Mouse (Mus musculus) layer of hippocampus, postnatal 14 days (tissue): ENCODE measurements around the gene Fxyd5. TPM values are rescaled to one million over a fixed set of nuclear protein-coding genes. Genes with fewer than 3 reads are reported as not detected.

ENCODE experiments used
- DNase-seq, 2 experiments: peaks; one replicate each; pipeline ENCODE4 v3.0.0; 2021 to 2022; ENCODE audit warnings: low spot score in 2 of 2, mixed read lengths in 1 of 2
- total RNA-seq, 2 experiments: library from RNA; stranded (reverse); gene quantifications; 2 replicates each; pipeline ENCODE4 v1.2.3; 2021

Gene Fxyd5
- total RNA-seq, 2 experiments from 2014 or later = 32.1 to 32.4 TPM

DNA sequence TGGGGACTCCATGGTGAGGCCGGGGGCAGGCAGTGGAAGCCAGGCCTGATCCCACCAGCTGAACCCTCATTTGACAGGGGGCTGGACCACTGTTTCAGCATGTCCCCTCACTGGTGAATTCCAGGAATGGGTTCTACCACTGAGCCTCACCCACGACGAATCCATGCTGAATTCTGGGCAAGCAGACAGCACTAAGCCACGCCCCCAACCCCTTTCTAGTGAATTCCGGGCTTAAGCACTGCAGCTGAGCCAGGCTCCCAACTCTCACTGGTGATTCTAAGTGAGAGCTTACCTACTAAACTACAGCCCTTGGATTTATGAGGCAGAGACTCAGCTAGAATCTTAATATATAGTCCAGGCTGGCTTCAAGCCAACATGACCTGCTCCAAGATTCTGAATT lies 25.6 kb upstream of the Fxyd5 start:
- peak in 1 of 2 experiments; percentile 40 for DNase-seq

DNA sequence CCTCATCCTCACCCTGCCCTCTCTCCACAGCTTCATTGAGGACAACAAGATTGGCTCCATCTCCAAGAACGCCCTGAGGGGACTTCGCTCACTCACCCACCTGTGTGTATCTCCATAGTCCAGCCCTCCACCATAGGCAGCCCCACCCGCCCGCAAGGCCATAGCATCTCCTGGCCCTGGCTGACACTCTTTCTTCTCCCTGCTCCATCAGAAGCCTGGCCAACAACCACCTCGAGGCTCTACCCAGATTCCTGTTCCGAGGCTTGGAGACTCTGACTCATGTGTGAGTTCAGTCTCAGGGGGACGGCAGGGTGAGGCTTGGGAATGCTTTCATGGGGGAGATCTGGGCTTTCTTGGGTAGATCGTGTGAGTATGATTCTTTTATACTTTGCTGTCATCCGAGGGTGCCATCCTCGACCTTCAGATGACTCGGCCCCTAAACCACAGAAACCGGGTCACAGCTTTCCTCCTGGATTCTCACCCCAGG lies 20.8 kb upstream of the Fxyd5 start:
- DNase-seq = no peak

DNA sequence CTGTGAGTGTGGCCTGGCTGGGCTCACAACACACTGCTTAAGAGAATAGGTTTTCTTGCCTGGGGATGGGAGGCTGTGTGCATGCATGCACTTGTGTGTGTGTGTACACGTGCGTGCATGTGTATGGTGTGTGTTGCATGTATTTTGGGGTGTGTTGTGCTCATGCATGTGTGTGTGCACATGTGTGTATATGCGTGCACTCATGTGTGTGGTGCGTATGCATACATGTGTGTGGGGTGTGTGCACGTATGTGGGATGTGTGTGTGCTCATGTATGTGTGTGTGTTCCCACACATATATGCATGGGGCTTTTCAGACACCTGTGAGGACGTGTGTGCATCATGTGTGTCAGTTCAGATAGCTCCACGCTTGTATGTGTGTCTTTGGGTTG lies 18.3 kb upstream of the Fxyd5 start:
- DNase-seq = no peak

- DNase-seq = no peak
These were observed 17.8 kb upstream of the Fxyd5 start for GRCm38 (mm10) chr7:31059919-31060620.

GRCm38 (mm10) chr7:31059108-31059507 lies 16.8 kb upstream of the Fxyd5 start, which contains the start of gene Lgi4:
TSS of gene Lgi4 (plus strand) at chr7:31059342.
- DNase-seq = peak; percentile 83 to 89

- DNase-seq = no peak
These were observed 15.9 kb upstream of the Fxyd5 start for GRCm38 (mm10) chr7:31058211-31058610.

GRCm38 (mm10) chr7:31057730-31058129 lies 15.4 kb upstream of the Fxyd5 start:
- DNase-seq = no peak

- no peak for DNase-seq
These were observed 14.8 kb upstream of the Fxyd5 start, which contains the start of gene Fxyd1 for GRCm38 (mm10) chr7:31057071-31057470. TSS of gene Fxyd1 (minus strand) at chr7:31057199.

- no peak for DNase-seq
These were observed 14.2 kb upstream of the Fxyd5 start for GRCm38 (mm10) chr7:31056448-31056847.

DNA sequence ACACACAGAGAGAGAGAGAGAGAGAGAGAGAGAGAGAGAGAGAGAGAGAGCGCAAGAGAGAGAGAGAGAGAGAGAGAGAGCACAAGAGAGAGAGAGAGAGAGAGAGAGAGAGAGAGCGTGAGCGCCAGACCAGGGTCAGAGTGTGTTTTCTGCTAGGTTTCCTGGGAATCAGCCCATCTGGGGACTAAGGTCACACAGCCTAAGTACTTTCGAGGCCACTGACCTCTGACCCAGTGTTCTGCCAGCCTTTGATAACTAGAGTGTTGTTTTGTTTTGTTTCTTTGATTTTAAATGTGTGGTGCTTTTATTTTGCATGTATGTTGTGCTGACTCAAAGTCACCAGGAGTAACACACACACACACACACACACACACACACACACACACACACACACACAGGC lies 13.6 kb upstream of the Fxyd5 start:
- no peak for DNase-seq

DNA sequence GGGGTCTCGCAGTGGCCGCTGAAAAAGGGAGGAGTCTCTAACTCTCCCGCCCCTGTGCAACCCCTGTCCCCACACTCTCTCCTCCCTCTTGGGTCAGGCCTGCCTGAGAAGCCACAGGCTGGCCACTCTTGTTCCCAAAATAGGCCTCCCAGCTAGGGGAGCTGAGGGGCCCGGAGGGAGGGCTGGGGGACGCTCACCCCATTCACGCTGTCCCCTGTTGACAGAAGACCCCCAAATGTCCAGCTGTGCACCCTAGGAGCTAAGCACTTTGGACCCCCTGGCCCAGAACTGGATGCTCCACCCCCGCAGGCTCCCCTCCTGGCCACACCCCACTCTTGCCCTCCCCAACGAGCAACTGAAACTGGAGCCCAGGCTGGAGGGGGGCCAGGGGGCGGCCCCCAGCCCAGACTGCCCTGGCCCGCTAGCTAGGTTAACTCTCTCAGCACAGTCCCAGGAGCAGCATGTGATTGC lies 13.1 kb upstream of the Fxyd5 start:
- peak; percentile 47 to 58 for DNase-seq

DNA sequence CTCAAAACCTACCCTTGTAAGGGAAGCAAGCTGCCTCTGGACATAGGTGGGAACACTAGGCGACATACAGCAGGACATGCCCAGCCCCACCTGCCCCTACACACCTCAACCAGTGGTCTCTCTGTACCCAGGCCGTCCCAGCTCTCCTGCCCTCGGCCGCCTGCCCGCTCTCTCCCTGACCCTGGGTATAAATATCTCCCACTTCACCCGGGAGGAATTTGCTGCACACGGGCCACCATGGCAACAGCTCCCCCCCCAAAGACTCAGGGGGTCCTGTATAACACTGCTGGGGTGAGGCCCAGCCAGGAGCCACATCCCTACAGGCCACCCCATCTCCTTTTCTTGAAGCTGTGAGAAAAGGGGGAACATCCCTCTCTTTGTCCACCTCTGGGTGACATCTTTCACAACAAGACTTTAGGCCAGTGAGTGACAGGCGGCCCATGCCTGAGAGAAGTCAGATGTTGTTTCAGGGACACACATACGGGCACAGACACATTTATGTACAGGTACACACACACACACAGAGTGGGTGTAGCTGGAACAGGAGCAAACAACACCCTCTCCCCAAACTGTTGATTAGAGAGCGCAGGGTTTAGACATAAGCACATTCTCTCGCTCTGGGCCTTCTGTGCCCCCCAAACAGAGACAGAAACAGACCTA lies 12.5 kb upstream of the Fxyd5 start:
- no peak for DNase-seq

DNA sequence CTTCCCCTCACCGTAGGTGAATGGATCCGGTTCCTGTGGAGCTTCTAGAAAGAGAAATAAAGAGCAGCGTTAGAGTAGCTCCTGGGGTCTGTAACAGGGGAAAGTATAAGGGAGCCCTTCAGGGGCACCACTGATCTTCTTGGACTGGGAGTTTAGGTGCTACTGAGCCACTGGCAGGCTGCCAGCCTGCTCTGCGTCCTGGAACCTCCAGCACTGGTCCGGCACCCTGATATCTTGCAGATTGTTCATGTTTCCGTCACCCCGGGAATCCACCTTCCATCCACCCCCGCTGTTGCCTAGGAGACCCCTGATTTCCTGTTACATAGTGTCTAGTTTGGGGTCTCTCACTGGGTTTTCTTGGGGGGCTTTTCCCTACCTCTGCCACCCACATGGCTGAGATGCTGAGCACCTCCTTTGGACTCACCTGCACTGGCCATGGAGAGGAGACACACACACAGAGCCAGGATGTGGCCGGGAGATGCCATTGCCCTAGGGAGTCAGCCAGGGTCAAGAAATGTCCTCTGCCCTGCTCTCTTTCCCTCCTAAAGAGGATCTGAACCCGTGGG lies 11.7 kb upstream of the Fxyd5 start:
- peak in 1 of 2 experiments; percentile 34 for DNase-seq

DNA sequence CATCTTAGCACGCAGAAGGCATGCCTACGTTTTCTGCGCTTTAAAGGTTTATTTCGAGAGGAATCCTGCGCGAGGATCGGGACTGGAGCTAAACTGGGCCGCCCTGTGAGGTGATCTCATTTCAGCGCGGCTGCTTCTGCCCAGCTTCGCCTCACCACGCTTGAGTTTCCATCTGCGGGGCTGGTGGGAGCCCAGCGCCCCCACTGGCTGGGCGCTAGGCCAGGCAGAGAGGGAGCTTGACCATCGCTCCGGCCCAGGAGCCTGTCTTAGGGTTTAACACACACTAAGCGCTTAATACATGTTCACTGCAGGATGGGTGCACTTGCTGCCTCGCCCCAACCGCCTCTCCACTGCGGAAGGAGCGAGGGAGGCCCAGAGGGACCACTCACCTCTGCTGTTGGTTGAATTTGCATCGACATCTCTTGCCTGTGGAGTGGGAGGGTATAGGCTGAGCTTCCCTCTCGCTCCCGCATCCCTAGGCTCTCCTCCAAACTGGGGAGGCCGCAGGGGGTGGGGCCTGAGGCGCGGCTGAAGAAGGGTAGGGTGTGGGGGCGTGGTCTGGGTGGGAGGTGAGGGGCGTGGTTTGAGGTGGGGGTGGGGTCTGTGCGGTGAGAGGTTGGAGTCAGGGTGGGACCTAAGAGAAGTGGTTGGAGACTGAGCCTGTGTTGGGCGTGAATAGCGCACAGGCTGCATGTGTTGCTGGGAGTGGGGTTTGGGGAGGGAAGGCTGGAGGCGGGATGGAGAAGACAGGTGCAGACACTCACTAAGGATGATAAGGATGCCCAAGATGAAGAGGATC lies 10.6 kb upstream of the Fxyd5 start:
- DNase-seq = peak; percentile 69 to 73

GRCm38 (mm10) chr7:31052251-31052635 lies 10.0 kb upstream of the Fxyd5 start:
- no peak for DNase-seq

DNA sequence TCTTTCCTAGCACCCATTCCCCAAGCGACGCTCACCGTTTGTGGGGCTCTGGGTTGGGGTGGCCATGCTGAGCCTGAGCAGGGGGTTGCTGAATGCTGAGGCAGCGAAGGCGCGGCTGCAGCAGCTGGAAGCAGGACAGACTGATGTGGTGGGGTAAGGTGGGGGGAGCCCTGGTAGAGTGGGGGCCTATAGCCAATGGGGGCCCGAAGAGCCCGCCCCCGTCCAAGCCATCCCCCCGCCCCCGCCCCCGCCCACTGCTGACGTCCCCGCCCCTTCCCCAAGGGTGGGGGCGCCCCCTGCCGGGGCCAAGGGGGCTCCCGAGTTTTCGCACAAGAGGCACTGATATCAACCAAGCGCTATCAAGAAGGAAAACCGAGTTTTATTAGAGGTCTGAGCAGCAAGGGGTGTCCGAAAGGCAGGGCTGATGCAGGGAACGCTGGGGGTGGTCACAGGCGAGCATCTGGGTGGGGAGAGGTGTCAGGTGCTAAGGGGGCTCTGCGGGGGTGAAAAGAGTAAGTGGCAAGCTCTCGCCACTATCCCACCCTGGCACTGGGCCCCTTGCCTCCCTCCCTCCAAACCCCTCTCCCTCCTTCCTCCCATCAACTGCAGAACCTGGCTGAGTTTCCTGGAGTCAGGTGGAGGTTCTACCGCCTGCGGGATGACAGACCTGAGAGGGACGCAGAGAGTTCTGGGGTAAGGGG lies 9.2 kb upstream of the Fxyd5 start, which contains the start of gene Fxyd7:
Fxyd7 (minus strand) TSS at position 147 of the 701 bp plus-strand sequence.
- DNase-seq = peak in 1 of 2 experiments; percentile 25

GRCm38 (mm10) chr7:31050921-31051320 lies 8.6 kb upstream of the Fxyd5 start:
- peak in 1 of 2 experiments; percentile 40 for DNase-seq

- DNase-seq = no peak
These were observed 8.2 kb upstream of the Fxyd5 start for GRCm38 (mm10) chr7:31050487-31050886.

- peak; percentile 51 to 68 for DNase-seq
These were observed 7.6 kb upstream of the Fxyd5 start for GRCm38 (mm10) chr7:31049846-31050281.

DNA sequence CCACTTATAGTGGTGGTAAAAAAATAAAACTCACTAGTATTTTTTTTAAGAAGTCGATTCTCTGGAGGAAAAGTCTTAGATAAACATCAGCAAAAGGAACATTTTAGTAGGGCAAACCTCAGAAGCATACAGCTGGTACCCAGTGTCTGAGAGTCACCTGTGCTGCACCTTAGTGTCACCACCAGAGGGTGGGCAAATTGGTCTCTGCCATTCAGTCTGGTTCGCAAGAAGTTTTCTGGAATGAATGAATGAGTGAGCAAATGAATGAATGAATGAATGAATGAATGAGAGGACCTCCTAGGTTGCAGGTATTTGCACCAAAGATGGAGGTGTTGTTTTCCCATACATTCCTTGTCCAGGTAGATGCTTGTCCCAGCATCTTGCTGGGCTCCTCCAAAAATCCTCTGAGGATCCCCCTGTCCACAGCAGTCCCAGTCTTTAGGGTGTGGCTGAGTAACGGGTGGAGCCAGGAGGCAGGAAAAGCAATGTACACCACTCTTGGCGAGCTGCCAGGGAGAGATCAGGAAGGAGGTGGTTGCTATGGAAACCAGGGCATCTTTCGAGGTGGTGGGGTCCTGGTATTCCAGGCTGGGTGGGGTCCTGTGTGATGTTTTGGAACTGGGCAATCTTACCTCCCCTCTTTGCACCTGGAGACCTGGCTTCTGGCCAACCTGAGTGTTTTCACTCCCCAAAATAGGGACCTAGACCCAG lies 7.0 kb upstream of the Fxyd5 start:
- DNase-seq = peak in 1 of 2 experiments; percentile 44
